Mouse (Mus musculus): ENCODE results near the gene Trim71. TPM values are rescaled to one million over a fixed set of nuclear protein-coding genes. Genes with fewer than 3 reads are reported as not detected.

The Trim71 gene
- total and polyA plus RNA-seq, 3 experiments, result not detected

DNA sequence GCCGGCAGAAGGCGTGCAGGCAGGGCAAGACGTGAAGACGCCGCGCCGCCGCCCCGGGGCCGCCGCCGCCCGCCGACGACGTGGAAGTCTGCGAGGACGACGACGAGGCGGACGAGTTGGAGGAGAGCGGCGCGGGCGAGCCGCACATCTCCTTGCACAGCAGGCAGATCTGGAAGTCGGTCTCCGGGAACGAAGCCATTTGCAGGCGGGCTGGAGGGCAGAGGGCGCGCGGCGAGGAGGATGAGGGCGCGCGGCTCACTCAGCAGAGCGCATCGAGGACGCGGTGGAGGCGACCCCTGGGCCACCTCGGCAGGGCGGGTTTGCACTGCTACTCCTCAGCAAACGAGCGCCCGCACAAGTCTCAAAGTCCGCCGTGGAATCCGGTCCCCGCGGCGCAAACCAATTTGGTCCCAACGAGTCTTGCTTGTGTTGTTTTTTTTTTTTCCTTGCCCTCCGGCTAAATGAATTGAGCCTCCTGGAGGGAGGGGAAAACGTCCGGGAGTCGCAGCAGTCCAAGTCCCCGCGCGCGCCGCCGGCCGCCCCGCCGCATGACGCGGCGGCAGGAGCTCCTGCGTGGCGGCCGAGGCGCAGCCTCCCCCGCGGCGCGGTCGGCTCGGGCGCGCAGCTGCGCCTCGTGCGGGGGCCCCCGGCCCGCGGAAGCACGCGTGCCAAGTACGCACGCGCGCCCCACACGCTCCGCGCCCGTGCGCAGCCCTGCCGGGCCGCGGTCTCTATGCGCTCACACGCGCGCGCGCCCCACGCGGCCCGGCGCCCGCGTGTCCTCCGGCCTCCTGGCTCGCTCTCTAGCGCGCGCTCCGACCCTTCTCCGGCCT is 1.0 kb downstream of the Trim71 start:
- H3K27ac ChIP-seq (ENCODE audit: control insufficient read depth, low read depth, low read length), result no peak overlapping the region
- no peak overlapping the region for H3K9ac ChIP-seq (ENCODE audit: control insufficient read depth, low read depth, low read length, poor library complexity, severe bottlenecking)
- no peak overlapping the region for H3K4me3 ChIP-seq (ENCODE audit: control insufficient read depth in 1 of 2, insufficient read depth in 1 of 2, low read depth in 2 of 2, low read length in 2 of 2)
- H3K36me3 ChIP-seq (ENCODE audit: control insufficient read depth in 1 of 2, insufficient read depth in 2 of 2, low read length in 2 of 2), result no peaks in the 10 kb centered on the region
- DNase-seq (ENCODE audit: low read depth, low spot score), result no peak
- H3K9me3 ChIP-seq (replicated peaks; ENCODE audit: insufficient read depth, low read length), result no peaks in the 10 kb centered on the region
- peaks cover 0 to 2% of the 10 kb centered on the region in 2 experiments; a peak in 1 of 4 replicates for H3K27me3 ChIP-seq (ENCODE audit: control insufficient read depth in 1 of 2, insufficient read depth in 2 of 2, low read length in 2 of 2)
- H3K4me1 ChIP-seq (ENCODE audit: control insufficient read depth in 1 of 2, insufficient read depth in 2 of 2, low read length in 2 of 2), result no peaks in the 10 kb centered on the region
- no peak for TF ChIP-seq E2F4 (IDR thresholded peaks at IDR 0.05; ENCODE audit: borderline replicate concordance, low read depth, low read length)
- no peak for TF ChIP-seq KAT2A (conservative IDR thresholded peaks at IDR 0.05; ENCODE audit: low read depth, low read length)
- no peak for TF ChIP-seq ZNF384 (IDR thresholded peaks at IDR 0.05; ENCODE audit: low read depth, low read length)
- no peak for TF ChIP-seq TCF12 (IDR thresholded peaks at IDR 0.05; ENCODE audit: low read depth, low read length)
- no peak for TF ChIP-seq TAL1 (IDR thresholded peaks at IDR 0.05; ENCODE audit: low read length)
- no peak for TF ChIP-seq MAX (IDR thresholded peaks at IDR 0.05; ENCODE audit: low read length)
- no peak for TF ChIP-seq MYB (IDR thresholded peaks at IDR 0.05; ENCODE audit: low read depth, low read length)
- TF ChIP-seq SIN3A (IDR thresholded peaks at IDR 0.05; ENCODE audit: low read length), result no peak
- no peak for TF ChIP-seq USF2 (IDR thresholded peaks at IDR 0.05; ENCODE audit: borderline replicate concordance in 1 of 2, insufficient read depth in 1 of 2, low read depth in 1 of 2, low read length in 2 of 2)
- no peak for TF ChIP-seq CHD1 (IDR thresholded peaks at IDR 0.05; ENCODE audit: low read depth, low read length)
- TF ChIP-seq ELF1 (IDR thresholded peaks at IDR 0.05; ENCODE audit: low read depth, low read length), result no peak
- no peak for TF ChIP-seq JUND (IDR thresholded peaks at IDR 0.05; ENCODE audit: low read depth, low read length)
- no peak for TF ChIP-seq MEF2A (IDR thresholded peaks at IDR 0.05; ENCODE audit: extremely low read depth, insufficient replicate concordance, low read depth, low read length, poor library complexity, severe bottlenecking)
- no peak for TF ChIP-seq UBTF (IDR thresholded peaks at IDR 0.05; ENCODE audit: borderline replicate concordance, insufficient read depth, low read depth, low read length)
- no peak for TF ChIP-seq SMC3 (IDR thresholded peaks at IDR 0.05; ENCODE audit: low read depth, low read length)
- H3K79me2 ChIP-seq (ENCODE audit: control insufficient read depth, insufficient read depth, low read length, poor library complexity), result no peaks in the 10 kb centered on the region

DNA sequence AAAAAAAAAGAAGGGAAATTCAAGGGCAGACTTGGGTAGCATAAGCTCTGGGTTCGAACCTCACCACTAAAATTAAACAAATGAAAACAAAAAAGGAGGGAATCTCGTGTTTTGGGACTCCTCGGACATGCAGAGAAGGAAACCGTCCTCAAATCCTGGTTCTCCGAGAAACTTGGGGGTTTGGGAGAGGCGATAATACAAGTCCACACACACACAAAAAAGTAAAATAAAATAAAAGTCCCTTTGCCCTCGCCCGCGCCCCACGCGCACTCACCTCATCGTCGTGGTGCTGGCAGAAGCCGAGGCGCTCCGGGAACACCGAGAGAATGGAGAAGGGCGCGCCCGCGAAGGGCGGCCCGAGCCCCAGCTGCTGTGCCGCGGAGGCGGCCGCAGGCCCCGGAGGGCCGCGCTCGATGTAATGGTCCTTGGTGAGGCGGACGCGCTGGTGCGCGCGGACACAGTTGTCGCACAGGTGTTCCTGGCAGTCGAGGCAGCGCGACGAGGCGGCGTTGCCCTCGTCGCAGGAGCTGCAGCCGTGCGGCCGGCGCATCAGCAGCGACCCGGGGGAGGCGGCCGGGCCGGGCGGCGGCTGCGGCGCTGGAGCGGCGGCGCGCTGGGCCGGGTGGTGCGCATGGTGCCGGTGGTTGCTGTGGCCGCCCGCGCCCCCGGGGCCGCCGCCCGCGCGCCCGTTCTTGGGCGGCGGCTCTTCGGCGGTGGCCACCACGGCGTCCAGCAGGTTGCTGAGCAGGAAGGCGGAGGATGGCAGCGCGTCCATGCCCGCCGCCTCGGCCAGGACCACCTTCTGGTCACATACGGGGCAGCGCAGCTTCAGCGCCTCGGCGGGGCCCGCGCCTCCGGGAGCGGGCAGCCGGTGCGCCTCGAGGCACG is 1.9 kb downstream of the Trim71 start:
- Histone ChIP-seq H3K79me2 (ENCODE audit: control insufficient read depth, insufficient read depth, low read length, poor library complexity) (no peaks in the 10 kb centered on the region), H3K27ac (ENCODE audit: control insufficient read depth, low read depth, low read length) (no peak overlapping the region), H3K36me3 (ENCODE audit: control insufficient read depth in 1 of 2, insufficient read depth in 2 of 2, low read length in 2 of 2) (no peaks in the 10 kb centered on the region), H3K4me3 (ENCODE audit: control insufficient read depth in 1 of 2, insufficient read depth in 1 of 2, low read depth in 2 of 2, low read length in 2 of 2) (no peak overlapping the region), H3K9ac (ENCODE audit: control insufficient read depth, low read depth, low read length, poor library complexity, severe bottlenecking) (no peak overlapping the region), H3K27me3 (ENCODE audit: control insufficient read depth in 1 of 2, insufficient read depth in 2 of 2, low read length in 2 of 2) (peaks cover 0 to 2% of the 10 kb centered on the region in 2 experiments; a peak in 1 of 4 replicates), H3K9me3 (replicated peaks; ENCODE audit: insufficient read depth, low read length) (no peaks in the 10 kb centered on the region), H3K4me1 (ENCODE audit: control insufficient read depth in 1 of 2, insufficient read depth in 2 of 2, low read length in 2 of 2) (no peaks in the 10 kb centered on the region)
- DNase-seq (ENCODE audit: low read depth, low spot score), result no peak
- TF ChIP-seq USF2 (IDR thresholded peaks at IDR 0.05; ENCODE audit: borderline replicate concordance in 1 of 2, insufficient read depth in 1 of 2, low read depth in 1 of 2, low read length in 2 of 2) (no peak), TBP (IDR thresholded peaks at IDR 0.05; ENCODE audit: low read depth, low read length) (no peak), TAL1 (IDR thresholded peaks at IDR 0.05; ENCODE audit: low read length) (no peak)

Data from MEL (cell line).